Mouse (Mus musculus) intestine, postnatal 0 days (tissue): Measurements from ENCODE around the gene Agap1. TPM values are rescaled to one million over a fixed set of nuclear protein-coding genes. Genes with fewer than 3 reads are reported as not detected.

Source experiments
- ATAC-seq: fragments of 200-750 bp; cut with Nextera tagmentation; 2 replicates; pipeline ENCODE4 v1.8.0; 2017; ENCODE audit warnings: mild to moderate bottlenecking, moderate TSS enrichment, moderate library complexity
- H3K27ac ChIP-seq: fragments of 300-500 bp; sonication (generic); 2 replicates; pipeline ENCODE4 v1.5.1; 2014; ENCODE audit warnings: mild to moderate bottlenecking, low read depth, low read length, moderate library complexity
- H3K27me3 ChIP-seq: fragments of 300-500 bp; sonication (generic); replicated peaks from 2 replicates; pipeline ENCODE4 v1.6.1; 2014; ENCODE audit warnings: low read length, mixed read lengths; ENCODE audit not compliant: control insufficient read depth, insufficient read depth
- H3K36me3 ChIP-seq: fragments of 300-500 bp; sonication (generic); 2 replicates; pipeline ENCODE4 v1.6.1; 2014; ENCODE audit warnings: mild to moderate bottlenecking, moderate library complexity; ENCODE audit not compliant: control insufficient read depth, insufficient read depth
- H3K4me1 ChIP-seq: fragments of 300-500 bp; sonication (generic); replicated peaks from 2 replicates; pipeline ENCODE4 v1.6.1; 2014; ENCODE audit warnings: antibody characterized with exemption, low read length, mixed read lengths; ENCODE audit not compliant: control insufficient read depth, insufficient read depth
- H3K4me2 ChIP-seq: fragments of 300-500 bp; sonication (generic); replicated peaks from 2 replicates; pipeline ENCODE4 v1.6.1; 2014; ENCODE audit warnings: low read depth, mild to moderate bottlenecking, moderate library complexity
- H3K4me3 ChIP-seq: fragments of 300-500 bp; sonication (generic); 2 replicates; pipeline ENCODE4 v1.5.1; 2014; ENCODE audit warnings: low read depth, low read length
- H3K9ac ChIP-seq: fragments of 300-500 bp; sonication (generic); 2 replicates; pipeline ENCODE4 v1.6.1; 2014; ENCODE audit warnings: mild to moderate bottlenecking, low read depth, low read length
- H3K9me3 ChIP-seq: fragments of 300-500 bp; sonication (generic); 2 replicates; pipeline ENCODE4 v1.6.1; 2016; ENCODE audit warnings: mixed run types; ENCODE audit not compliant: control insufficient read depth
- CTCF ChIP-seq: sonication (generic); IDR thresholded peaks from 2 replicates; pipeline ENCODE4 v1.5.1; 2016; ENCODE audit warnings: low read depth, mild to moderate bottlenecking, control low read depth, antibody characterized with exemption, moderate library complexity
- WGBS: fragments of 180-500 bp; shearing (Covaris S2); extraction: QIAGEN DNeasy Blood & Tissue Kit; methylation state at CpG from one replicate; pipeline ENCODE4 v1.1.7; 2014; 5-methylcytosine and 5-hydroxymethylcytosine counted together
- polyA plus RNA-seq: library from polyadenylated mRNA; unstranded; fragments of >200 nt; fragmentation: Nextera tagmentation; extraction: Ambion mirVana; gene quantifications from 2 replicates; pipeline ENCODE4 v1.2.1, GENCODE M21; 2015

The Agap1 gene
- polyA plus RNA-seq, 1 experiment from 2014 or later: 6.1 TPM

- WGBS: 36% methylated on average over 9 of the region's 9 CpGs
- ATAC-seq: no peak
- H3K4me1 ChIP-seq: peaks cover 4% of the 10 kb centered on the region; the same call in 1 of the 2 replicates
- H3K9me3 ChIP-seq: no peaks in the 10 kb centered on the region
- H3K4me2 ChIP-seq: no peak overlapping the region
- no peak overlapping the region for H3K4me3 ChIP-seq
- H3K36me3 ChIP-seq: no peaks in the 10 kb centered on the region
- H3K27ac ChIP-seq: no peak overlapping the region
- no peaks in the 10 kb centered on the region for H3K27me3 ChIP-seq
- TF ChIP-seq CTCF: no peak
- no peak overlapping the region for H3K9ac ChIP-seq
These were observed 112.2 kb downstream of the Agap1 start for GRCm38 (mm10) chr1:89566578-89567488.

GRCm38 (mm10) chr1:89568546-89569405 lies 114.2 kb downstream of the Agap1 start:
- 61% methylated on average over 5 of the region's 6 CpGs for WGBS
- H3K27ac ChIP-seq: no peak overlapping the region

GRCm38 (mm10) chr1:89570522-89571299 lies 116.1 kb downstream of the Agap1 start:
- peaks cover 11% of the 10 kb centered on the region for H3K4me1 ChIP-seq
- WGBS: 85% methylated on average over 4 of the region's 4 CpGs
- 0 out of 2 replicates have a peak, but pooled peaks have one; percentile 11 for ATAC-seq

More at GRCm38 (mm10) chr1:89568546-89569405, 114.2 kb downstream of the Agap1 start:
- H3K9me3 ChIP-seq: no peaks in the 10 kb centered on the region
- H3K4me2 ChIP-seq: no peak overlapping the region
- H3K4me1 ChIP-seq: peaks cover 4% of the 10 kb centered on the region; the same call in 1 of the 2 replicates
- no peak for ATAC-seq
- no peak for TF ChIP-seq CTCF
- no peak overlapping the region for H3K9ac ChIP-seq
- H3K4me3 ChIP-seq: no peak overlapping the region
- no peaks in the 10 kb centered on the region for H3K27me3 ChIP-seq
- no peaks in the 10 kb centered on the region for H3K36me3 ChIP-seq

GRCm38 (mm10) chr1:89573486-89573885 lies 118.9 kb downstream of the Agap1 start:
- no peaks in the 10 kb centered on the region for H3K9me3 ChIP-seq
- no peaks in the 10 kb centered on the region for H3K36me3 ChIP-seq
- no peak overlapping the region for H3K9ac ChIP-seq
- ATAC-seq: no peak
- H3K27ac ChIP-seq: no peak overlapping the region
- peaks cover 10% of the 10 kb centered on the region for H3K4me1 ChIP-seq
- 95% methylated on average over 4 of the region's 4 CpGs for WGBS
- H3K27me3 ChIP-seq: no peaks in the 10 kb centered on the region
- H3K4me3 ChIP-seq: no peak overlapping the region
- TF ChIP-seq CTCF: no peak
- H3K4me2 ChIP-seq: no peak overlapping the region

More at GRCm38 (mm10) chr1:89570522-89571299, 116.1 kb downstream of the Agap1 start:
- no peaks in the 10 kb centered on the region for H3K27me3 ChIP-seq
- no peak overlapping the region for H3K27ac ChIP-seq
- no peaks in the 10 kb centered on the region for H3K36me3 ChIP-seq
- no peak overlapping the region for H3K9ac ChIP-seq
- no peak overlapping the region for H3K4me2 ChIP-seq
- no peak for TF ChIP-seq CTCF
- no peaks in the 10 kb centered on the region for H3K9me3 ChIP-seq
- no peak overlapping the region for H3K4me3 ChIP-seq

GRCm38 (mm10) chr1:89574941-89575890 lies 120.6 kb downstream of the Agap1 start:
- 53% methylated on average over 7 of the region's 7 CpGs for WGBS
- H3K4me2 ChIP-seq: no peak overlapping the region
- H3K36me3 ChIP-seq: no peaks in the 10 kb centered on the region
- no peak overlapping the region for H3K9ac ChIP-seq
- H3K4me1 ChIP-seq: peaks cover 8% of the 10 kb centered on the region
- no peaks in the 10 kb centered on the region for H3K27me3 ChIP-seq
- H3K27ac ChIP-seq: no peak overlapping the region
- no peak overlapping the region for H3K4me3 ChIP-seq
- ATAC-seq: no peak
- no peaks in the 10 kb centered on the region for H3K9me3 ChIP-seq
- 0 out of 2 replicates have a peak, but pooled peaks have one; percentile 4 for TF ChIP-seq CTCF
